Mouse (Mus musculus) heart, adult 2 months (tissue): ENCODE data around the gene Cdkn1c.

ENCODE experiments used
- CTCF ChIP-seq: fragments of 200-600 bp; IDR thresholded peaks from 2 replicates; pipeline ENCODE4 v1.8.1; 2022; ENCODE audit warnings: antibody characterized with exemption, mild to moderate bottlenecking, moderate library complexity
- EP300 ChIP-seq: fragments of 200-500 bp; IDR thresholded peaks from 2 replicates; pipeline ENCODE4 v1.6.1; 2011; ENCODE audit warnings: low read depth, low read length, control low read depth; ENCODE audit not compliant: insufficient read depth
- POLR2A ChIP-seq: fragments of 200-500 bp; IDR thresholded peaks from 2 replicates; pipeline ENCODE4 v1.6.1; 2011; ENCODE audit warnings: mild to moderate bottlenecking, low read depth, low read length, control low read depth; ENCODE audit not compliant: insufficient read depth

DNA sequence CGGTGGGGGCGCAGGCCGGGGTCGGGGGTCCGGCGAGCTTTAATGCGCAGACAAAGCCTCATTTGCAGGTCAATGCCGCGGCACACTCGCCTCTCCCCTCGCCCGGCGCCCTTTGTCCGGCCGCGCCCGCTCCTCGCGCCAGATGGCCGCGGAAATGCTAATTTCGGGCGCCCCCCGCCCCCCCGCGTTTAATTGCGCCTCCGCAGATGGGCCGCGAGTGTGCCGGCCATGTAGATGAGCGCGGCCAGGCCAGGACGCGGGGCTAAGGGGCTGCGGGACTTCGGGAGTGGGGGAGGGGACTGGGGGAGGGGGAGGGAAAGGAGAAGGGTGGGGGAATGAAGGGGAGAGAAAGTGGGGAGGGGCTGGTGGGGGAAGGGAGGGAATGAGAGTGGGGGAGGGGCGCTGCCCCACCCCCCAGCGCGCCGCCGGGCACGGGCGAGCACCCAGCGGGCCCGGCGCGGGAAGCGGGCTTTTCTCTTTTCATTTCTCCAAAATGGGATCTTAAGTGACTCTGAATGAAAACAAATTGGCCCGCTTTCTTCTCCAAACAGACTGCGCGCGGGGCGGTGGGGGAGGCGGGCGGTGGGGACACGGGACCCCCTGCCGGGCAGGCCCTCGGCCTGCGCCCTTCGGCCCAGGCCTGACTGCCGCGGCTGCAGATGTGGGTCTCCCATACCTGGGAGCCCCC is 22.8 kb downstream of the Cdkn1c start:
- TF ChIP-seq EP300, result no peak
- no peak for TF ChIP-seq CTCF
- TF ChIP-seq POLR2A, result no peak
